Mouse (Mus musculus) lung, adult 2 months (tissue): ENCODE results near the gene Ufc1. TPM values are rescaled to one million over a fixed set of nuclear protein-coding genes. Genes with fewer than 3 reads are reported as not detected.

ENCODE experiments used
- DNase-seq: peaks from one replicate; pipeline ENCODE4 v3.0.0; 2022
- H3K4me1 ChIP-seq: fragments of 200-500 bp; 2 replicates; pipeline ENCODE4 v1.6.1; 2011; ENCODE audit warnings: low read length; ENCODE audit not compliant: control insufficient read depth, insufficient read depth
- H3K4me3 ChIP-seq: fragments of 200-500 bp; replicated peaks from 2 replicates; pipeline ENCODE3; 2011; ENCODE audit warnings: low read depth, mild to moderate bottlenecking, control low read depth, low read length; ENCODE audit errors: extremely low read depth
- CTCF ChIP-seq: fragments of 200-500 bp; IDR thresholded peaks from 2 replicates; pipeline ENCODE4 v1.5.1; 2011; ENCODE audit warnings: mild to moderate bottlenecking, low read length, control low read depth; ENCODE audit not compliant: insufficient read depth
- POLR2A ChIP-seq: fragments of 200-500 bp; IDR thresholded peaks from 2 replicates; pipeline ENCODE4 v1.6.1; 2011; ENCODE audit warnings: low read depth, mild to moderate bottlenecking, control low read depth, low read length, borderline replicate concordance; ENCODE audit errors: extremely low read depth
- WGBS: fragments of 180-500 bp; shearing (Covaris S2); methylation state at CpG from one replicate; pipeline ENCODE4 v1.1.7; 2018; 5-methylcytosine and 5-hydroxymethylcytosine counted together
- polyA plus RNA-seq: library from polyadenylated mRNA; depleted of rRNA; stranded (reverse); fragments of >200 nt; gene quantifications from 2 replicates; pipeline ENCODE4 v1.2.3, GENCODE M21; 2012

Ufc1 gene
- polyA plus RNA-seq, 1 experiment = 22.2 TPM

- Histone ChIP-seq H3K4me1 (peaks cover 12% of the 10 kb centered on the region; the same call in 1 of the 2 replicates), H3K4me3 (no peak overlapping the region)
- TF ChIP-seq POLR2A (no peak), CTCF (no peak)
- WGBS = 77% methylated on average over 3 of the region's 3 CpGs
- DNase-seq = no peak
Observed at GRCm38 (mm10) chr1:171272086-171272485, 22.7 kb downstream of the Ufc1 start.

GRCm38 (mm10) chr1:171271622-171272021 lies 23.2 kb downstream of the Ufc1 start:
- Histone ChIP-seq H3K4me3 (no peak overlapping the region), H3K4me1 (peaks cover 12% of the 10 kb centered on the region; the same call in 1 of the 2 replicates)
- no peak for DNase-seq
- TF ChIP-seq CTCF (no peak), POLR2A (no peak)
- 55% methylated on average over 10 of the region's 10 CpGs for WGBS

- 45% methylated on average over 9 of the region's 9 CpGs for WGBS
- H3K4me1 ChIP-seq = peaks cover 12% of the 10 kb centered on the region; the same call in 1 of the 2 replicates
- no peak for TF ChIP-seq CTCF
- TF ChIP-seq POLR2A = no peak
- peak overlapping the region; percentile 88 for H3K4me3 ChIP-seq
- peak; percentile 48 for DNase-seq
Observed at GRCm38 (mm10) chr1:171271196-171271595, 23.6 kb downstream of the Ufc1 start.

- H3K4me3 ChIP-seq = peak overlapping the region; percentile 88
- TF ChIP-seq CTCF = no peak
- no peak; the same call in 1 of the 2 replicates for TF ChIP-seq POLR2A
- no peak for DNase-seq
- peaks cover 12% of the 10 kb centered on the region; the same call in 1 of the 2 replicates for H3K4me1 ChIP-seq
- WGBS = 2% methylated on average over 19 of the region's 19 CpGs
Observed at GRCm38 (mm10) chr1:171270573-171270900, 24.3 kb downstream of the Ufc1 start.

- TF ChIP-seq POLR2A (peak; percentile 97), CTCF (no peak)
- WGBS = 4% methylated on average over 36 of the region's 36 CpGs
- DNase-seq = peak; percentile 99
- Histone ChIP-seq H3K4me1 (peaks cover 12% of the 10 kb centered on the region; the same call in 1 of the 2 replicates), H3K4me3 (peak within 1 kb of the TSS; percentile 88)
Observed at GRCm38 (mm10) chr1:171269848-171270572, 24.8 kb downstream of the Ufc1 start, which contains the start of gene B4galt3. TSS of gene B4galt3 (plus strand) at chr1:171270328.

- TF ChIP-seq CTCF = no peak
- no peak for TF ChIP-seq POLR2A
- 58% methylated on average over 1 of the region's 1 CpGs for WGBS
- no peak overlapping the region for H3K4me3 ChIP-seq
- DNase-seq = no peak
- peaks cover 12% of the 10 kb centered on the region; the same call in 1 of the 2 replicates for H3K4me1 ChIP-seq
Observed at GRCm38 (mm10) chr1:171268341-171268740, 26.5 kb downstream of the Ufc1 start.

- TF ChIP-seq POLR2A = no peak
- TF ChIP-seq CTCF = no peak
- H3K4me1 ChIP-seq = peaks cover 6% of the 10 kb centered on the region; the same call in 1 of the 2 replicates
- H3K4me3 ChIP-seq = no peak overlapping the region
- no peak for DNase-seq
- WGBS = 37% methylated on average over 4 of the region's 4 CpGs
Observed at GRCm38 (mm10) chr1:171265971-171266744, 28.7 kb downstream of the Ufc1 start.

- H3K4me3 ChIP-seq = no peak overlapping the region
- WGBS = 63% methylated on average over 3 of the region's 3 CpGs
- DNase-seq = no peak
- TF ChIP-seq CTCF (no peak), POLR2A (no peak)
- peaks cover 6% of the 10 kb centered on the region; the same call in 1 of the 2 replicates for H3K4me1 ChIP-seq
Observed at GRCm38 (mm10) chr1:171263666-171264461, 31.0 kb downstream of the Ufc1 start.

GRCm38 (mm10) chr1:171263185-171263611 lies 31.6 kb downstream of the Ufc1 start:
- no peak for DNase-seq
- TF ChIP-seq CTCF (no peak), POLR2A (no peak)
- Histone ChIP-seq H3K4me1 (peaks cover 6% of the 10 kb centered on the region; the same call in 1 of the 2 replicates), H3K4me3 (no peak overlapping the region)
- WGBS = 7% methylated on average over 2 of the region's 2 CpGs
